Mouse (Mus musculus) heart, postnatal 0 days (tissue): ENCODE results near the gene Ablim1. TPM values are rescaled to one million over a fixed set of nuclear protein-coding genes. Genes with fewer than 3 reads are reported as not detected.

Experiments used
- ATAC-seq: fragments of 200-750 bp; cut with Nextera tagmentation; 2 replicates; pipeline ENCODE4 v1.8.0; 2017; ENCODE audit warnings: low read depth, moderate number of reproducible peaks, moderate library complexity; ENCODE audit not compliant: insufficient read depth
- DNase-seq: peaks from one replicate; pipeline ENCODE4 v3.0.0-alpha.2; 2016; ENCODE audit warnings: low spot score
- H3K27ac ChIP-seq: fragments of 300-500 bp; sonication (generic); 2 replicates; pipeline ENCODE4 v1.5.1; 2014; ENCODE audit warnings: low read depth, mild to moderate bottlenecking
- H3K27me3 ChIP-seq: fragments of 300-500 bp; sonication (generic); 2 replicates; pipeline ENCODE4 v1.6.1; 2014; ENCODE audit warnings: low read length, mixed read lengths; ENCODE audit not compliant: control insufficient read depth, insufficient read depth
- H3K36me3 ChIP-seq: fragments of 300-500 bp; sonication (generic); replicated peaks from 2 replicates; pipeline ENCODE4 v1.6.1; 2014; ENCODE audit warnings: low read length, mixed read lengths; ENCODE audit not compliant: control insufficient read depth, insufficient read depth
- H3K4me1 ChIP-seq: fragments of 300-500 bp; sonication (generic); 2 replicates; pipeline ENCODE4 v1.6.1; 2014; ENCODE audit warnings: antibody characterized with exemption; ENCODE audit not compliant: control insufficient read depth, insufficient read depth
- H3K4me2 ChIP-seq: fragments of 300-500 bp; sonication (generic); 2 replicates; pipeline ENCODE4 v1.6.1; 2014; ENCODE audit warnings: low read depth, mild to moderate bottlenecking, low read length, moderate library complexity
- H3K4me3 ChIP-seq: fragments of 300-500 bp; sonication (generic); 2 replicates; pipeline ENCODE4 v1.5.1; 2014; ENCODE audit warnings: low read depth, low read length
- H3K9ac ChIP-seq: fragments of 300-500 bp; sonication (generic); replicated peaks from 2 replicates; pipeline ENCODE4 v1.6.1; 2014; ENCODE audit warnings: low read depth, low read length, mixed read lengths
- H3K9me3 ChIP-seq: fragments of 300-500 bp; sonication (generic); replicated peaks from 2 replicates; pipeline ENCODE4 v1.6.1; 2016; ENCODE audit warnings: low read length; ENCODE audit not compliant: control insufficient read depth
- CTCF ChIP-seq: IDR thresholded peaks from 2 replicates; pipeline ENCODE4 v1.5.1; 2016; ENCODE audit warnings: antibody characterized with exemption, control low read depth, low read depth
- EP300 ChIP-seq: IDR thresholded peaks from 2 replicates; pipeline ENCODE4 v1.6.1; 2016; ENCODE audit warnings: antibody characterized with exemption, low read depth
- WGBS: fragments of 180-500 bp; shearing (Covaris S2); extraction: QIAGEN DNeasy Blood & Tissue Kit; methylation state at CpG from one replicate; pipeline ENCODE4 v1.1.7; 2014; 5-methylcytosine and 5-hydroxymethylcytosine counted together
- polyA plus RNA-seq: library from polyadenylated mRNA; unstranded; fragments of >200 nt; fragmentation: Nextera tagmentation; extraction: Ambion mirVana; gene quantifications from 2 replicates; pipeline ENCODE4 v1.2.1, GENCODE M21; 2015
- total RNA-seq: library from RNA; depleted of rRNA; stranded (reverse); fragments of >200 nt; gene quantifications from 2 replicates; pipeline ENCODE4 v1.2.3, GENCODE M21; 2014; ENCODE audit warnings: low replicate concordance

Gene Ablim1
- total and polyA plus RNA-seq, 2 experiments from 2014 or later, result 106 to 235 TPM

DNA sequence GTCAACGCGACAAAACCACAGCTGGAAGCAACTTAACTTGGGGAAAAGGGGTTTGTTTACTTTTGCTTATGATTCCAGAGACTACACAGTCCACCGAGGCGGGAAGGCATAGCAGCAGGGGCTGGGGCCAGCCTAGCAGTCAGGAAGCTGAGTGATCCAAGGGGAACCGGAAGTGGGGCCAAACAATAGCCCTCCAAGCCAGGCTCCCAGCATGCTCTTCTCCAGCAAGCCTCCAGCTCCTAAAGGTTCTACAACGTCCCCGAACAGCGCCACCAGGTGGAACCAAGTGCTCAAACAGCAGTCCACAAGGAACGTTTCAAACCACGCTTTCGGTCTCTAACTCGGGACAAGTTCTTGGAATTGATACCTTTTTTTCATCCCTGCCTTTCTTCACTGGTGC is 43.6 kb upstream of the Ablim1 start:
- no peaks in the 10 kb centered on the region for H3K36me3 ChIP-seq
- peak overlapping the region; percentile 84 for H3K4me3 ChIP-seq
- H3K27me3 ChIP-seq, result no peaks in the 10 kb centered on the region
- no peaks in the 10 kb centered on the region for H3K9me3 ChIP-seq
- WGBS, result 55% methylated on average over 12 of the region's 12 CpGs
- H3K27ac ChIP-seq, result peak overlapping the region; percentile 96
- H3K4me1 ChIP-seq, result peaks cover 25% of the 10 kb centered on the region
- H3K9ac ChIP-seq, result no peak overlapping the region; the same call in 1 of the 2 replicates
- TF ChIP-seq CTCF (peak; percentile 61), EP300 (no peak)
- ATAC-seq (no peak), DNase-seq (peak; percentile 64)
- peak overlapping the region; percentile 61 for H3K4me2 ChIP-seq

DNA sequence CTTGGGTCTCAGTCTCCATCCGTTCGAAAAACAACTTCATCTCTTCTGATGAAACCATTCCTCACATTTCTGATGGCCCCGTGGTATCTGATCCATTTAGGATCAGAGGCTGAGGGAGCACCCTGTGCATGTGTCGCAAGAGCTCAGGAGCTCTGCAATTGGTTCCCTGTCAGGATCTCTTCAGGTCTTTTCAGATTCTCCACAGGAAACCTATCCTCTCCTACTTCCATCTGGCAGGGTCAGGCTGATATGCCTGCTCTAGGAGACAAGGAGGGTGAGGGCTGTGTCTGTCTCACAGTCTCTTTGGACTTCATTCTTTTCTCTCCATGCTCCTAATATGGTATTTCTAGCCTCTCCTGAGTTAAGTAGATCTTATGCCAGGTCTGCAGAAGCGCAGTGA is 43.1 kb upstream of the Ablim1 start:
- Histone ChIP-seq H3K4me2 (peak overlapping the region; percentile 61), H3K4me1 (peaks cover 20% of the 10 kb centered on the region), H3K9ac (no peak overlapping the region), H3K36me3 (no peaks in the 10 kb centered on the region), H3K27me3 (no peaks in the 10 kb centered on the region), H3K9me3 (no peaks in the 10 kb centered on the region), H3K4me3 (peak overlapping the region; percentile 22), H3K27ac (peak overlapping the region; percentile 80)
- ATAC-seq, result no peak
- 73% methylated on average over 5 of the region's 5 CpGs for WGBS
- no peak for DNase-seq
- TF ChIP-seq EP300 (no peak), CTCF (no peak)

DNA sequence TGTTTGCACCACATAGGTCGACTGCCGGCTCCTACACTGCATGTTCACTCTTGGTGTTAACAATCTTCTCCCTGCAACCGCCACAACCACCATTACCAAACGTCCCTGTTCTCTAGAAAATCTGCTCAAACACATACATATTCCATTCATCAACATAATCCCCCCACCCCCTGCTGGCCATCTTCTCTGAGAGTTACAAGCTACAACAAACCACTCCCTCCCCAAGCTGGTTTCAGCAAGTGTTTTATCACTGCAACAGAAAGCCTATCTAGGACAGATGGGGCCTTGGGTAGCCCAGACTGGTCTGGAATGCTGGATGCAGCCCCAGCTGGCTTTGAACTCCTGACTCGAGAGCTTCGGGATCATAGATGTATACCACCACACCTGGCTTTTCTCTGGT is 42.5 kb upstream of the Ablim1 start:
- no peaks in the 10 kb centered on the region for H3K36me3 ChIP-seq
- TF ChIP-seq CTCF (no peak), EP300 (no peak)
- peak overlapping the region; percentile 22; the same call in 1 of the 2 replicates for H3K27ac ChIP-seq
- ATAC-seq, result no peak
- H3K4me2 ChIP-seq, result peak overlapping the region; percentile 61; the same call in 1 of the 2 replicates
- WGBS, result 82% methylated on average over 6 of the region's 6 CpGs
- H3K4me3 ChIP-seq, result no peak overlapping the region
- DNase-seq, result no peak
- no peaks in the 10 kb centered on the region for H3K9me3 ChIP-seq
- H3K4me1 ChIP-seq, result peaks cover 14% of the 10 kb centered on the region
- no peak overlapping the region for H3K9ac ChIP-seq
- no peaks in the 10 kb centered on the region for H3K27me3 ChIP-seq

DNA sequence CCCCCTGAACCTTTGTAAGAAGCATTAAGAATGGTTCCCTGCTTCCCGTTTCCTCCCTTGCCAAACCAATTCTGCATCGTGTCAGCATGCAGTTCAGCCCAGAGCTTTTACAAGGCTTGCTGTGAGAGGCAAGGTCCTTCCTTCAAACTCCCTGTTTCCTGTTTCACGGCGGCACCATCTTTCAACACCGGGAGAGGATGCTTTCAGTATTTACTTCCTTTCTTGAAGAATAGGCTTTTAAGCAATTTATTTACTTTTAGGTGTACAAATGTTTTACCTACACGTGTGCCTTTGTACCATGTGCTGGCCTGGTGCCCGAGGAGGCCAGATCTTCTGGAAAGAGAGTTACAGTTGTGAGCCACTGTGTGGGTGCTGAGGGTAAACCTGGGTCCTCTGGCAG is 41.6 kb upstream of the Ablim1 start:
- Histone ChIP-seq H3K4me2 (peak overlapping the region; percentile 29; the same call in 1 of the 2 replicates), H3K4me1 (peaks cover 14% of the 10 kb centered on the region), H3K9ac (no peak overlapping the region), H3K27ac (peak overlapping the region; percentile 84), H3K9me3 (no peaks in the 10 kb centered on the region), H3K27me3 (no peaks in the 10 kb centered on the region), H3K4me3 (no peak overlapping the region), H3K36me3 (no peaks in the 10 kb centered on the region)
- 59% methylated on average over 7 of the region's 7 CpGs for WGBS
- DNase-seq (no peak), ATAC-seq (no peak)
- TF ChIP-seq CTCF (no peak), EP300 (no peak)

DNA sequence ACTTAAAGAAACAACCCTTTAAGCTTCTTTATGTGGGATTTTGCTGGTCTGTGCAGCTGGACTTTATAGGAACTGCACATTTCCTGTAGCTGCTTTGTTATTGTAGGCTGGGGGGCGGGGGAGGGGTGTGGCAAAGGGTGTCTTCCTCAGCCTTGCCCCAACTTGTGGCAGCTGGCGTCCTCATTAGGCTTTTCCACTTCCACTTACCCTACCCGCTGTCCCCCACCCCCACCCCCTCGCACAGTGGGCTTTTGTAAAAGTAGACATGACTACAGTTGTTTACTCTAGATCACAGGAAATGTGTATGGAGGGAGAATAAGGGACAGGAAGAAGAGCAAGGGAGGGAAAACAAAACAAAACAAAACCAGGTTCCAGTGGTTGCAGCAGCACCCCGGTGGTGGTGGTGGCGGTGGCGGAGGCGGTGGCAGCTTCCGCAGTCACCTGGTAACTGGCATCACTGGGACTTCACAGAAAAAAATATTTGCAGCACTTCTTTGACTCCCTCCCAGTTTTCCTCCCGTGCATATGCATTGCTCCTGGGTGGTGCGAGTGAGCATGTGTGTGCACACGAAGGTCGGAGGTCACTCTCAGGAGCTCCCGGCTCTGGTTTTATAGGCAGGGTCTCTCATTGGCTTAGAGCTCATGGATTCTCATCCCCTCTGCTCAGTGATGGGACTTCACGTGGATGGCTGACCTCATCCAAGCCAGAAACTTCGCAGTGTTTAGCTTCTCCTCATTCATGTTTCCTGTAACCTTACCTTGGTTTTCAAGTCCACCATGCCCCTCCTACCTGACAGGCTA is 40.9 kb upstream of the Ablim1 start:
- Histone ChIP-seq H3K4me1 (peaks cover 14% of the 10 kb centered on the region), H3K4me3 (peak overlapping the region; percentile 5; the same call in 1 of the 2 replicates), H3K36me3 (no peaks in the 10 kb centered on the region), H3K4me2 (peak overlapping the region; percentile 29), H3K9me3 (no peaks in the 10 kb centered on the region), H3K9ac (no peak overlapping the region), H3K27me3 (no peaks in the 10 kb centered on the region), H3K27ac (peak overlapping the region; percentile 84)
- no peak for DNase-seq
- no peak for TF ChIP-seq CTCF
- TF ChIP-seq EP300, result 0 out of 2 replicates have a peak, but pooled peaks have one; percentile 55
- ATAC-seq, result peak; percentile 26
- WGBS, result 61% methylated on average over 16 of the region's 16 CpGs
